Mouse (Mus musculus) adrenal gland, postnatal 36 days (tissue): Measurements from ENCODE around the gene Gm21996. TPM values are rescaled to one million over a fixed set of nuclear protein-coding genes. Genes with fewer than 3 reads are reported as not detected.
"Not testable (repeated sequence)": the region's sequence is repeated elsewhere in the genome, so short reads cannot be mapped to it uniquely, and the experiment has no call there.

Experiments used
- DNase-seq, 2 experiments: peaks; one replicate each; pipeline ENCODE4 v3.0.0; 2021; ENCODE audit warnings: mixed read lengths in 1 of 2
- long read RNA-seq, 2 experiments: library from polyadenylated mRNA; stranded (forward); transcript quantifications; one replicate each; pipeline ENCODE4 v2.0.0; 2021; ENCODE audit warnings: borderline sequencing depth in 2 of 2
- total RNA-seq, 2 experiments: library from RNA; stranded (reverse); gene quantifications; 2 replicates each; pipeline ENCODE4 v1.2.3; 2021

The Gm21996 gene
- not detected for total RNA-seq
- long read RNA-seq, experiment 1, result 0 reads
- long read RNA-seq, experiment 2, result 0 reads

DNA sequence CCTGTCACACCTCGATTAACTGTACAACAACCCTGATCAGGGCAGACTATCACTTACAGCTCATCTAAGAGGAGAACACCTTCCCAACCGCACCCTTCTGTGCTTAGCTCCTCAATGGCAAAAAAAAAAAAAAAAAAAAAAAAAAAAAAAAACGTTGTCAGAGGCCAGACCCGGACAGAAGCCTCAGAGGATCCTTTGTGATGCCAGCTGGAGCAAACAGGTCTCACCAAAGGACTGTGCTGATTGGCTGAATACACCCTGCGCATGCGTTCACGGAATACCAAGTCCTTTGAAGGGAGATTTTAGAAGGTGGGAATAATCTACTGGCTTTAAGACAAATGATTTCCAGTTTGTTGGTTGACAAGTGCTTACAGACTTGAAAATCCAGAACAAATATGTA lies at the start of gene Gm21996:
Gene Gm21996, minus strand, starts transcription at position 101 of the 400 bp plus-strand sequence.
- not testable (repeated sequence) for DNase-seq
